Mouse (Mus musculus) B cell, adult 2 months (primary cell): ENCODE measurements around the gene Sf3b3.
"Not testable (repeated sequence)": the region's sequence is repeated elsewhere in the genome, so short reads cannot be mapped to it uniquely, and the experiment has no call there.

ENCODE experiments used
- DNase-seq, 2 experiments: peaks; one replicate each; pipeline ENCODE4 v3.0.0; 2022

Sf3b3 gene

DNA sequence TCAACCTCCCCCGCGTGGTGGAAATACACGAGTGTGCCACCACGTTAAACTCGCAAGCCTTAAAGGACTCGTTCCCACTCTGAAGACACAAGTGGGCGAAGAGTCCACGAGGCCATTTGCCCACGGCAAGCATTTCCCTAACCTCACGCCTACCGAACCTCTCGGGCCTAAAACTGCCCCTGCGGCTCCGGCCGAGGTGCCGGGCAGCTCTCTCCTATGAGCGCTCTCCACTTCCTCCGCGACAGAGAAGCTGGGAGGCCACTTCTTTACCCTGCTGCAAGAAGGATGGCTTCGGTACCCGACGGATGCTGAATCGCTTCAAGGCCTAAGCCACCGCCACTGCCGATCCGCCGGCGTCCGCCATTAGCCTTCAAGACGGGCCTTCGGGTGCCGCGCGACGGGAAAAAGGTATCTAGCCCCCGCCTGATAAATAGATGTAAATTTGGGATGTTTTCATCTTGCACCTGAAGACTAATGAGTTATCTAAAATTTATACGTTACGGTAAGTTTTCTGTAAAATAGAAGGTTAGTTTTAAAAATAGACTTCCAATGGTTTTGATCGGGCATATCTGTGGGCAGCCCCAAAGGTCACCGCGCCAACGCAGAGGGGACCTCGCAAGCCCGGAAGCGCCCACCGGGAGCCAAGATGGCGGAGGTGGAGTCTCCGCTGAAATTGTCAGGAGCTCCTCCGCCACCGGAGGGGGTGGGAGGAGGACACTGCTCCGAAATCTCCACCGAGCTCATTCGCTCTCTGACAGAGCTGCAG, at the start of gene Sf3b3, which contains the start of gene Cog4:
Gene Sf3b3, minus strand, starts transcription at position 383 of the 766 bp plus-strand sequence.
Gene Cog4, plus strand, starts transcription at position 196 of the 766 bp plus-strand sequence.
- DNase-seq, result peak; percentile 89

DNA sequence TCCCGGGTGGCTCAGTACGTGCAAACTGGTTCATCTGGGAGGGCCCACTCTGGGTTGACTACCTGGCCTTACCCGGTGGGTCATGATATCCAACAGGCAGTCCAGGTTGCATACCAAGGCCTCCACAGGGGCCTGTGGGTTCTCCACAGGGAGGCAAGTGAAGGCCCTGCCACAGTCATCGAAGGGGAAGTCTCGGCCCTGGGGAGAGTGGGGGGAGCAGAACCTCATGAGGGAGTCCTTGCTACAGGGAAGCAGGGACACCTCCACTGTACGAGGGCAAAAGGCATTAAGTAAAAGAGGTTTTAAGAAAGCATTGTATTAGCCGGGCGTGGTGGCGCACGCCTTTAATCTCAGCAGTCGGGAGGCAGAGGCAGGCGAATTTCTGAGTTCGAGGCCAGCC, 49.2 kb upstream of the Sf3b3 start:
- DNase-seq, result no peak

DNA sequence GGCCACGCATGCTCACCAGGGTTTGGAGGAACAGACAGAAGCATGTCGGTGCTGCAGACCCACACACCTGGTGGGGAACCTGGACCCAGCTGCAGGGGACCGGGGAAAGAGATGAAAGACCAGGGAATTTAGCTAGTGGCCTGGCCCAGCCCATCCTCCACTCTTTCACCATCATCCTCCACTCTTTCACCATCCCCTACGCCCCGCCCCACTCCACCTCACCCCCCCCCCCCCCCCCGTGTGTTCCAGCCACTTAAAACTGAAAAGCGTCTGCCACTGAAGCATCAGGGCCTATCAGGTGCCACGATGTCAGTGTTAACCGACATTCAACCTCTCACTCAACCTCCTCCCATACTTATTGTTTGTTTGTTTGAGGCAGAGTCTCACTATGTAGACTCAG, 48.7 kb upstream of the Sf3b3 start:
- DNase-seq, result no peak

DNA sequence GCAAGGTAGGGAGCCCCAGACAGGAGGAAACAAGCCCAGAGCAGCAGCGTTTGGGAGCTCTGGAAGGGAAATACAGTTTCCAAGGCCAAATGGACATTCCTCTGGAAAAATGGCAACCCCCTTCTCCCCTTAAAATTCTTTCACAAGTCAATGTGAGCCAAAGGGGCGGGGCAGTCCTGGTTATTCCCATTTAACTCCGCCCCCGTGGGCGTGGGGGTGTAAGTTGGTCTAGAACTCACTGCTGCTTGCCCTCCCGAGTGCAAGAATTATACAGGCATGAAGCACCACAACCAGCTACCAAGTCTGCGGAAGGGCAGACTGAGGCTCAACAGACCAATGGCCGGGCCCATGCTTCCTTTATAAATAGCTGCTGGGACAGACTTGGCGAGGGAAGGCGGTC, 48.3 kb upstream of the Sf3b3 start:
- no peak for DNase-seq

DNA sequence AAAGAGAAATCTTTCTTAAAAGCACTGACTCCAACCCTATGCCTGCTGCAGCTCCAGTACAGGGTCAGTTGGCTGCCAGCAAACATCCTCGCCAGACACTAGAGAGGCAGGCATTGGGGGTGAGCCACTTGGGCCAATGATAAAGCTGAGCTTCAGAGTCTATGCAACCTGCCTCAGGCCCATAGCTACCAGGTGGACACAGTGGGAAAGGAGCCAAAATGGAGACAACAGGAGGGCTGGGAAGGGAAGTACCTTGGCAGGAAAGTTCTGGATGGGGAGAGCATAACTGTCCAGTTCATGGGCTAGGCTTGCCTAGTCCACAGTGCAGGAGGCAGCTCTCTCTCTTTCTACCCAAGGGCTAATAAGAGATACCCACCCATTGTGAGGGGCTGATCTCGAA, 46.3 kb upstream of the Sf3b3 start:
- no peak for DNase-seq

DNA sequence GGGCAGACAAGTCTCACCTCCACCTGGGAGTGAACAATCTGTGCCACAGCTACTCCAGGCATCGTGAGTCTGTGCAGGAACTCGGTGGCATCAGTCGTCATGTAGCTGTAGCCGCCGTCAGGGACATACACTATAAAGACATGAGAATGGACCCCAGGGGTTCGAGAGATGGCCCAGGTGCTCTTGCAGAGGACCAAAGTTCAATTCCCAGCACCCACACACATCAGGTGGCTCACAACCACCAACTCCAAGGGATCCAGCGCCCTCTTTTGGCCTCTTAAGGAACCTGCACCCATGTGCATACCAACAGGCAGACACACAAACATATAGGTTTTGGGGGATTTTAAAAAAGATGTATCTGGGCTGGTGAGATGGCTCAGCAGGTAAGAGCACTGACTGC, 45.5 kb upstream of the Sf3b3 start:
- no peak for DNase-seq

DNA sequence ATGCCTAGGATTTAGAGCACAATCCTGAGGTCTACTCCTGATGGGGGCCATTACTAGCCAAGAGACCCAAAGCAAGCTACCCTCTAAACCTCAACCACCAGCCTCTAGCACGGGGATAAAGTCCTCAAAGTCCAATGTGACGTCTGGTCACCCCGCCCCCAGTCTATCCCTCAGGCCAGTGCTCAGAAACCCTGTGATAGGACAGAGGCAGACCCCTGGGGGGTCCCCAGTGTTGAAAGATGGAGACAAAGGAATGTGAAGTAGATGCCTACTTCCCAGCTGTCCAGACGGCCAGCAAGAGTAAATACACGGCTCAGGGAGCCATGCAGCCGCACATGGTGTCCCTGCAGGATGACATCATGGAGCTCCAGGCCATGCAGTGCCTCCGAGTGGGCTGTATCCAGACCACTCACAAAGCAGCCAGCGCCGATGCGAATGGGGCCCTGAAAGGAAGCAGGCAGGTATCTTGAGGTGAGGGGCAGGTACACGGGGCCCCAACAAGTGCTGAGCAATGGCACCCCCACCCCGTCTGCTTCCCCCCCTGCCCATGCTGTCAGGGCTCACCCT, 43.4 kb upstream of the Sf3b3 start:
- DNase-seq, result no peak

DNA sequence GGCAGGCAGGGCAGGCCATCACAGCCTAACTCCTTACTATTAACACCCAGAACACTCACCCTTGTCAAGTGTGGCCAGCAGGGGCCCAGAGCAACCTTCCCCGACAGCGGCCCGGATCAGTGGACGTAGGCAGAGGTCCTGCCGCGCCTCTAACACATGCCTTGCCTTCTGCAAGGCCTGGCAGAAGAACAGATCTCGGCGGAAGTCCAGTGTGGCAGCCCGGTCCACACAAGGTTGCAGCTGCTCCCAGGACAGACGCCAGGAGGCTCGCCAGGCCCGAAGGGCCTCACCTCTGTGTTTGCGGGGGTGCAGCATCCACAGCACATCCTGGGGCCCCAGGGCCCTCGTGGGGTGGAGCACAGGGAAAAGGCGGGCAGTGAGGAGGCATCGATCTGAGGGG, 42.3 kb upstream of the Sf3b3 start:
- no peak for DNase-seq

DNA sequence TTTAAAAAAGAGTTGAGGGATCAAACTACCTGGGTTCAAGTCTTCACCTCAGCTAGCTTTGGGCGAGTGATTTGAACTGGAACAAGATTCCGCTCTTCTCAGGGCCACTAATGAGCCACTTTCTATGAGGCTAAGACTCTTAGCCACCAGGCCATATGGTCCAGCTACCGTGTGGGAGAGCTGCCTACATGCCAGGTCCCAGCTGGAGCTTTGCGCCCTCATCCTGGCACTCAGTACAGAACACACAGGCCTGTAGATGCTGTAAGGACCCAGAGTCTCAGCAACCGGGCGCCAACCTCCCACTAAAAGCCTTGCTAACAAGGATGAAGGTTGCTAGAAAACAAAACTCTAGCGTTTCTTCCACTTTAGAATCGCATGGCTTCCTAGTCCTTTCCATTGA, 41.9 kb upstream of the Sf3b3 start:
- DNase-seq, result no peak

DNA sequence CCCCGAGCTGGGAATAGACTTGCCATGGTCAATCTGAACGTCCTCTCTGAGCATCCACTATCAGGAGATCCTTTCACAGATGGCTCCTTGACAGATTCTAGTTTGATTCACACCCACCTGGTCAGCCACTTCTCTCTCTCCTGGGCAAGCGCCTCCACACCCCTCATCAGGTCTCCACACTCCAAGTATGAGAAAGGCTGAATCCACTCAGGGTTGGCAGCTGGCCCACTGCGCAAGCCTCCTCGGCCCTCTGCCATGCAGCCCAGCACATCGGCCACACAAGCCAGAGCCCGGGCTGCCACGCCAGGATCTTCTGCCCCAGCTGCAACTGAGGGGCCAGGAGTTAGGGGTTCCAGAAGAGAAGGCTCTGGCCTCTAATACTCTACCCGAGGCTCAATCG, 41.0 kb upstream of the Sf3b3 start:
- DNase-seq, result no peak

DNA sequence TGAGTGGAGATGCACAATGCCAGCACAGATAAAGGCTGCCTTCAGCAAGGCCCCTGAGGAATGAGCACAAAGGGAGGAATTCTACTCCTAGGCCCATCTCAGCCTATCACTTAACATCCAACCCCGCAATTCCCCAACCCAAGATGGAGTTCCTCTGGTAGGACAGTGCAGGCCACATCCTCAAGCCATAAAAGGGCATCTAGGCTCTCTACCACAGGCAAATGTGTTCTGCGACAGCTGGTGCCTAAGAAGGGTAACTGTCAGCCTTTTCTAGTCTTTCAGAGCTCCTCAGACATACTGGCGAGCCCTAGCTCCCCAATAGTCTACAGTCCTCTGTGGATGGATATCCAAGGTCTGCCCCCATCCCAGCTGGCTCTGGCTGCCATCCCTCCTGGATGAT, 40.0 kb upstream of the Sf3b3 start:
- no peak for DNase-seq

DNA sequence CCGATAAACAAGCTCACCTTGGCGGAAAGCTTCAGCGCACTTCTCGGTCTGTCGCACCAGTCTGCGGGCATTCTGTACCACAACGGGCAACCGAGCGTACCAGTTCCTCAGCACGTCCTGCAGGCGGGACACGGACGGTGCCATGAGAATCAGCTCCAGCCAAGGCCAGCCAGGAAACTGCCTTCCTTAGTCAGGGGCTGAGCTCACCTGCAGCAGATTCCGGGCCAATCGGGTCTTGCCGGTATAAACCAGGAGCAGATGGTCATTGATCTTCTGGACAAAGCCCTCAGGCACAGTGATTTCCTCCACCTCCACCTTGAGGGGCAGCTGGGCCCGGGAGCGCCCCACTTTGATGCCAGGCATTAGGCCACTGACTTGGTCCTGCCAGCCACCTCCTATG, 37.2 kb upstream of the Sf3b3 start:
- DNase-seq, result no peak

DNA sequence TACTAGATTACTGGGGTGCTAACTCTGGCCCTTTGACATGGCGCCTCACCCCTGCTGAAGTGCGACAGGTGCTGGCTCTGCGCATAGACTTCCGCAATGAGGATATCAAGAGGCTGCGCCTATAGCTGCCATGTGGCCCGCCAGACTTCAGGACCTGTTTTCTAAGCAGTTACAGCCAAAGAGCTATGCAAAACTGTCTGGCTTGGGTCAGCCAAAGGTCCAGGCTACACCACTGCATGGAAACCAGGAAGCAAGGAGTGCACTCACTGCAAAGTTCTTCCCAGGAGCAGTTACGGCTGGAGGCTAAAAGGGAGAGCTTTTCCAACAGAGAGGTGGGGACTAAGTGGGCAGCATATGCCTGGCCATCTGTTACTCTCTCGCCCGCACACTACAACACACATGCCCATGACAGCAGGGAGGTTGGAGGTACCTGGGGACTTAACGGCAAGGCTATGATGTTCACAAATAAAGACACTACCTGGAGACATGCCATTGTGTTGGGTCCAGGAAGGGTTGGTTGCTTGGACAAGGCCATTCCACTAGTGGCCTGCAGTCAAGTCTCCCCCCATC, 35.2 kb upstream of the Sf3b3 start:
- DNase-seq, result no peak

DNA sequence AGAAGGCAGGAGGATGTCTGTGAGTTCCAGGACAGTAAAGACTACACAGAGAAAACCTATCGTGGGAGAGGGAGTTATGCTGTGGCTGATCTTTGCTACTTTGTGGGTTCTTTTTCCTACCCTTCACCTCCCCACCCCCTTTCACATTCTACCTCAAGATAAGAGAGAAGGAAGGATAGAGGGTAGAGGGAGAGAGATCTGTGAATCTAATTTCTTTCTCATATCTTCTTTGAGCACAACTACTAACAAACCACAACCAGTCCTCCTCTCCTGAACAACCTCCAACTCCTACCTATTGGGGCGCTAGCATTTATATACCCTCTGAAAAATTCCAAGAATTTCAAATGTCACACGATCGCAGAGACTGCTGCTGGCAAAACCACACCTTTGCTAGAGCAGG, 31.3 kb upstream of the Sf3b3 start:
- no peak for DNase-seq

DNA sequence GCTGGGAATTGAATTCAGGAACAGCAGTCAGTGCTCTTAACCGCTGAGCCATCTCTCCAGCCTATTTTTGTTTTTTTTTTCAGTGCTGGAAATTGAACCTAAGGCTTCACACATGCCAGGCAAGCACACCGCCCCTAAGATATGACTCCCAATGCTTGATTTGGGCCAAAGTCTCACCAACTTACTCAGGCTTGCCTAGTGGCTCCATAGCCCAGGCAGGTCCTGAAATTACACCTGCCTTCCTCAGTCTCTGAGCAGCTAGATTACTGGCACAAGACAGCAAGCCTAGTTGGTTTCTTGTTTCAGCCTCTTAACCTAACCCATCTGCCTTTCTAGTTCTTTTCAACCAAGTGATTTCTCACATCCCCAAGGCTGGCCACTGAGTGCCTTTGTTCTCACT, 23.9 kb upstream of the Sf3b3 start:
- no peak for DNase-seq

DNA sequence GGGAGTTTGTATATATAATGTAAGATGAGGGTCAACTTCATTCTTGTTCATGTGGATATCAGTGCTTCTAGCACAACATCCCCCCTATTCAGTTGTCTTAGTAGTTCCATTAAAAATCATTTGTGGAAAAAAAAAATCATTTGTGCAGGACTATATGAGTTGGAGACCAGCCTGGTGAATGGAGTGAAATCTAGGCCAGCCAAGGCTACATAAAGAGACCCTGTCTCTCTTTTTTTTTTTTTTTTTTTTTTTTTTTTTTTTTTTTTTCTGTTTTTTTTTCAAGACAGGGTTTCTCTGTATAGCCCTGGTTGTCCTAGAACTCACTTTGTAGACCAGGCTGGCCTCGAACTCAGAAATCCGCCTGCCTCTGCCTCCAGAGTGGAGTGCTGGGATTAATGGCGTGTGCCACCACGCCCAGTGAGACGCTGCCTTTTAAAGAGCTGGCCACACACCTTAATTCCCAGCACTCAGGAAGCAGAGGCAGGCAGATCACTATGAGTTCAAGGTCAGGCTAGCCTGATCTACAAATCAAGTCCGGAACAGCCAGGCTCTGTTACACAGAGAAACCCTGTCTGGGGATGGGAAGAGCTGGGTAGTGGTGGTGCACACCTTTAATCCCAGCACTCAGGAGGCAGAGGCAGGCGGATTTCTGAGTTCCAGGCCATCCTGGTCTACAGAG, 14.9 kb upstream of the Sf3b3 start:
- not testable (repeated sequence) for DNase-seq

DNA sequence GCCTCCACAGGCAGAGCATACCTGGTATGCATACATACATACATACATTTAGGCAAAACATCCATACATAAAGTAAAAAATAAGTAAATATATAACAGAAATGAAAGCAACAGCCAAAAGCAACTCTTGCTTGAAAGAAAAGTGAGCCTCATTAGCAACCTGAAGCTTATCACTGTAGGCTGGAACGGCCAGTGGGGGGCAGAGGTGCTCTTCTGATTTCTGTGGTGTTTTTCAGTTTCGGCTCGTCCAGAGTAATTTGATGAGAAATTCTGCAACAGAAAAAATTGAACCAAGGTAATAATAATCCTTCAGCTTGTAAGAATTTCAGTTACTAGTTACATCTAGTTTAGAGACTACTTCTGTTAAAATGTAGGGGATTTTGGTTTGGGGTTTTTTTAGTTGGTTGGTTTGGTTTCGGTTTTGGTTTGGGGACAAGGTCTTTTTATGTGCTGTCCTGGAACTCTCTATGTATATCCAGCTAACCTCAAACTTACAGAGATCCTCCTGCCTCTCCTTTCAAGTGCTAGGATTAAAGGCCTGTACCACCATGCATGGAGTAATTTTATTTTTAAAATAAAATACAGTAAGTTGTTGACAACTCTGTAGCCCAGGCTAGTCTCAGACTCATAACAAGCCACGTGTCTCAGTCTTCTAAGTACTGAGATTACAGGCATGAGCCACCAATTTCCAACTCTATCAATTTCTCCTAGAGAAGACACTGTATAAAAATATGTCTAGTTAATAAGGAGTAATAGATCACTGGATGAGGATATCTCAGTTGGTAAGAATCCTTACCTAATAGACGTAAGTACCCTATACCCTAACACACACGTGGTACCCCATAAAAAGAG, 13.3 kb upstream of the Sf3b3 start:
- peak; percentile 50 to 59 for DNase-seq

DNA sequence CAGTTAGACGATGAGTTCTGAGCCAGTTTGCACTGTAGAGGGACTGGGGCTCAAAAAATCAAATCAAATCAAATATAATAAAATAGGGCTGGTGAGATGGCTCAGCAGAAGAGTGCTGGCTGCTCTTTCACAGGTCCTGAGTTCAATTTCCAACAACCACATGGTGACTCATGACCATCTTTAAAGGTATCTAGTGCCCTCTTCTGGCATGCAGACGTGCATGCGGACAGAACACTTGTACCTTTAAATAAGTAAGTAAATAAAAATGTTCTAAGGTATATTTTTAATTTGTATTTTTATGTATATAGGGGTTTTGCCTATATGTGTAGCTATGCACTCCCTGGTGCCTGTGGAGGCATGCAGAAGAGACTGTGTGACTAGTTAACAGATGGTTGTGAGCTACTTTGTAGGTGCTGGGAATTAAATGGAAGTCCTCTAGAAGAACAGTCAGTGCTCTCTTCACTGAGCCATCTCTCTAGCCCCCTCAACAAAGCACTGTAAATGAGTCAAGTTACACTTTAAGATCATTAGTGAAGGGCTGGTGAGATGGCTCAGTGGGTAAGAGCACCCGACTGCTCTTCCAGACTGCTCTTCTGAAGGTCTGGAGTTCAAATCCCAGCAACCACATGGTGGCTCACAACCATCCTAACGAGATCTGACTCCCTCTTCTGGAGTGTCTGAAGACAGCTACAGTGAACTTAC, 10.3 kb upstream of the Sf3b3 start:
- DNase-seq, result no peak

DNA sequence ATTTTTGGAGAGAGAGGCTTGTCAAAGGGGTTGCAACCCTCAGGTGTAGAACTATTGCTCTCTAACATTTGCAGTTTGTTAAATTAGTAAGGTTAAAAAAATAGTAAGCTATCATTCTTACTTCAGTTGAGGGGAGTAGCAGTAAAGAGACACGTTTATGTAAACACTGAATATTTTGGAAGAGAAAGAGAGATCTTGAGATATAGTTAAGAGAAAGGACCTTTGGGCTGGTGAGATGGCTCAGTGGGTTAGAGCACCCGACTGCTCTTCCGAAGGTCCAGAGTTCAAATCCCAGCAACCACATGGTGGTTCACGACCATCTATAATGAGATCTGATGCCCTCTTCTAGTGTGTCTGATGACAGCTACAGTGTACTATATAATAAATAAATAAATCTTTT, 9.5 kb upstream of the Sf3b3 start:
- DNase-seq, result not testable (repeated sequence)

DNA sequence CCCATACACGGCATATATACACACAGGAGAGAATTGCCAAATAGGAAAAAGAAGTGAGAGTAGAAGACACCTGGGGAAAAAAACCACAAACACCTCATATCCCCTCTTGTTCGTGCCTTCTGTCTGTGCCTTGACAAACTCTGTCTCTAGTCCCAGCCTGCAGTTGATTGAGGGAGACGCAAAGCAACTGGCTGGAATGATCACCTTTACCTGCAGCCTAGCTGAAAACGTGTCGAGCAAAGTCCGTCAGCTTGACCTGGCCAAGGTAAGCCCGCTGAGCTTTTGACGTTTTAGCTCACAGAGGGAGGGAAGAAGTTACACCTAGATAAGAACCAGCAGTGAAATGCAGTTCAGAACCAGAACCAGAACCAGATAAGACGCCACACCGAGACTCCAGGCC, 4.6 kb upstream of the Sf3b3 start:
- no peak for DNase-seq

DNA sequence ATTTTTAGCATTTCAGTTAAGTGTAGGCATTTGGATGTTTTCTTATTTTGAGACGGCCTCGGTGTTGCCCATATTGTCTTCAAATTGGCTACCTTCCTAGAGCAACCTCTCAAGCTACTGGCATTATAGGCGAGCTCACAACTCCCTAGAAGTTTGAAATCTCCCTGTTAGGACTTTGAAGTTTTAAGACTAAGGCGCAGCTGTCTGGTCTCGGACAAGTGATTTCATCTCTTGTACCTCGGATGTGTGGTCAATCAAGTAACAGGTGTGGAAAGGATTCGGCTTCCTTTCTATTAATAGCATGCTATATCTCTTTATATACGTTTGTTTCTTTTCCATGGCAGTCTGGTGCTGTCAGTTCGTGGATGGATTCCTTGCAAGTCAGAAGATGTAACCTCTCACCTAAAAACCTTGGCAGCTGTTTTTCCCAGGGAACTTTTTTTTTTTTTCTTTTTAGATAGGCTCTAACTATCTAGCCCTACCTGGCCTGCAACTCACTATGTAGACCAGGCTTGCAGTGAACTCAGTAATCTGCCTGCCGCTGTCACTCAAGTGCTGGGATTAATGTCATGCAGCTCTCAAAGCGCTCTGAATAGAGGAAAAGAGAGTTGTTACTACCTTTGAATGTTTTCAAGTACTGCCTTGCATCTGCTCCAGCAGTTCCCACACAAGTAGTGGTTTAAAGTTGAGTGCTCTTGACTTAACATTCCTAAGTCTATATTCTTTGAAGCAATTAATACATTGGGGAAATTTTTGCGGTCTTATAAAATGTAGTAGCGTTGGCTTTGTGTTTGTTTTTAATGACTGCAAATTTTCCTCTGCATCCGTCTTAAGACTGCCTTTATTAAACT, 1.3 kb upstream of the Sf3b3 start:
- DNase-seq, result no peak
